Mouse (Mus musculus): ENCODE data around the gene Hist3h2a. TPM values are rescaled to one million over a fixed set of nuclear protein-coding genes. Genes with fewer than 3 reads are reported as not detected.

Hist3h2a gene
- total RNA-seq, 1 experiment, result 161 TPM

- no peak for DNase-seq (ENCODE audit: low read depth, low spot score)
- peak overlapping the region; percentile 81 to 95 for H3K4me3 ChIP-seq (ENCODE audit: insufficient read depth in 1 of 2, low read depth in 1 of 2, low read length in 2 of 2, poor library complexity in 1 of 2, severe bottlenecking in 1 of 2)
- in situ Hi-C loops (cut with MboI; ENCODE audit: low sequenced_read_pairs in 2 of 2, unreplicated experiment in 2 of 2), result no loop called here
- H3K9me3 ChIP-seq (ENCODE audit: control insufficient read depth, insufficient read depth, low read depth, low read length), result no peaks in the 10 kb centered on the region
- TF ChIP-seq HCFC1 (IDR thresholded peaks at IDR 0.05; ENCODE audit: borderline replicate concordance, insufficient read depth, low read length) (no peak), CHD2 (IDR thresholded peaks at IDR 0.05; ENCODE audit: low read depth, low read length) (no peak), MAFK (IDR thresholded peaks at IDR 0.05; ENCODE audit: insufficient read depth, low read depth, low read length) (no peak), ZC3H11A (IDR thresholded peaks at IDR 0.05; ENCODE audit: borderline replicate concordance, low read depth, low read length) (no peak), ZNF384 (IDR thresholded peaks at IDR 0.05; ENCODE audit: low read depth, low read length) (no peak)
- peaks cover 3 to 13% of the 10 kb centered on the region in 2 experiments; a peak in 3 of 4 replicates for H3K4me1 ChIP-seq (ENCODE audit: control insufficient read depth in 2 of 2, insufficient read depth in 2 of 2, low read length in 2 of 2, poor library complexity in 1 of 2)
- peak overlapping the region; percentile 84 for H3K9ac ChIP-seq (ENCODE audit: insufficient read depth, low read depth, low read length, poor library complexity, severe bottlenecking)
- H3K36me3 ChIP-seq (ENCODE audit: control insufficient read depth, insufficient read depth, low read length, poor library complexity, severe bottlenecking), result peaks cover 10% of the 10 kb centered on the region
- no peak overlapping the region for H3K27ac ChIP-seq (ENCODE audit: insufficient read depth, low read depth, low read length, poor library complexity, severe bottlenecking)
Observed at GRCm38 (mm10) chr11:58977607-58978026, 23.1 kb downstream of the Hist3h2a start.

GRCm38 (mm10) chr11:58978027-58978705 lies 23.7 kb downstream of the Hist3h2a start, which contains the start of gene Trim11:
Gene Trim11 (plus strand): TSS chr11:58978093.
- peak within 1 kb of the TSS; percentile 84 for H3K9ac ChIP-seq (ENCODE audit: insufficient read depth, low read depth, low read length, poor library complexity, severe bottlenecking)
- peaks cover 3 to 13% of the 10 kb centered on the region in 2 experiments; a peak in 3 of 4 replicates for H3K4me1 ChIP-seq (ENCODE audit: control insufficient read depth in 2 of 2, insufficient read depth in 2 of 2, low read length in 2 of 2, poor library complexity in 1 of 2)
- no peaks in the 10 kb centered on the region for H3K9me3 ChIP-seq (ENCODE audit: control insufficient read depth, insufficient read depth, low read depth, low read length)
- peak within 1 kb of the TSS; percentile 81 to 95 for H3K4me3 ChIP-seq (ENCODE audit: insufficient read depth in 1 of 2, low read depth in 1 of 2, low read length in 2 of 2, poor library complexity in 1 of 2, severe bottlenecking in 1 of 2)
- in situ Hi-C loops (cut with MboI; ENCODE audit: low sequenced_read_pairs in 2 of 2, unreplicated experiment in 2 of 2), result no loop called here
- peaks cover 13% of the 10 kb centered on the region for H3K36me3 ChIP-seq (ENCODE audit: control insufficient read depth, insufficient read depth, low read length, poor library complexity, severe bottlenecking)
- no peak for DNase-seq (ENCODE audit: low read depth, low spot score)
- TF ChIP-seq ZNF384 (IDR thresholded peaks at IDR 0.05; ENCODE audit: low read depth, low read length) (0 out of 2 replicates have a peak, but pooled peaks have one; percentile 17), HCFC1 (IDR thresholded peaks at IDR 0.05; ENCODE audit: borderline replicate concordance, insufficient read depth, low read length) (no peak)
- H3K27ac ChIP-seq (ENCODE audit: insufficient read depth, low read depth, low read length, poor library complexity, severe bottlenecking), result no peak within 1 kb of the TSS

- peak overlapping the region; percentile 84 for H3K9ac ChIP-seq (ENCODE audit: insufficient read depth, low read depth, low read length, poor library complexity, severe bottlenecking)
- no peak for DNase-seq (ENCODE audit: low read depth, low spot score)
- H3K9me3 ChIP-seq (ENCODE audit: control insufficient read depth, insufficient read depth, low read depth, low read length), result no peaks in the 10 kb centered on the region
- H3K36me3 ChIP-seq (ENCODE audit: control insufficient read depth, insufficient read depth, low read length, poor library complexity, severe bottlenecking), result peaks cover 15% of the 10 kb centered on the region
- H3K4me3 ChIP-seq (ENCODE audit: insufficient read depth in 1 of 2, low read depth in 1 of 2, low read length in 2 of 2, poor library complexity in 1 of 2, severe bottlenecking in 1 of 2), result peak overlapping the region; percentile 81 to 95
- no peak for TF ChIP-seq MAFK (IDR thresholded peaks at IDR 0.05; ENCODE audit: insufficient read depth, low read depth, low read length)
- no peak for TF ChIP-seq CHD2 (IDR thresholded peaks at IDR 0.05; ENCODE audit: low read depth, low read length)
- no peak for TF ChIP-seq ZNF384 (IDR thresholded peaks at IDR 0.05; ENCODE audit: low read depth, low read length)
- no peak for TF ChIP-seq ZC3H11A (IDR thresholded peaks at IDR 0.05; ENCODE audit: borderline replicate concordance, low read depth, low read length)
- TF ChIP-seq HCFC1 (IDR thresholded peaks at IDR 0.05; ENCODE audit: borderline replicate concordance, insufficient read depth, low read length), result no peak
- in situ Hi-C loops (cut with MboI; ENCODE audit: low sequenced_read_pairs in 2 of 2, unreplicated experiment in 2 of 2), result no loop called here
- H3K4me1 ChIP-seq (ENCODE audit: control insufficient read depth in 2 of 2, insufficient read depth in 2 of 2, low read length in 2 of 2, poor library complexity in 1 of 2), result peaks cover 3 to 13% of the 10 kb centered on the region in 2 experiments; a peak in 3 of 4 replicates
- no peak overlapping the region for H3K27ac ChIP-seq (ENCODE audit: insufficient read depth, low read depth, low read length, poor library complexity, severe bottlenecking)
Observed at GRCm38 (mm10) chr11:58978706-58979030, 24.2 kb downstream of the Hist3h2a start.

GRCm38 (mm10) chr11:58979183-58979582 lies 24.7 kb downstream of the Hist3h2a start:
- Histone ChIP-seq H3K36me3 (ENCODE audit: control insufficient read depth, insufficient read depth, low read length, poor library complexity, severe bottlenecking) (peaks cover 18% of the 10 kb centered on the region), H3K4me3 (ENCODE audit: insufficient read depth in 1 of 2, low read depth in 1 of 2, low read length in 2 of 2, poor library complexity in 1 of 2, severe bottlenecking in 1 of 2) (peak overlapping the region; percentile 81 to 95), H3K4me1 (ENCODE audit: control insufficient read depth in 2 of 2, insufficient read depth in 2 of 2, low read length in 2 of 2, poor library complexity in 1 of 2) (peaks cover 3 to 13% of the 10 kb centered on the region in 2 experiments; a peak in 3 of 4 replicates), H3K9ac (ENCODE audit: insufficient read depth, low read depth, low read length, poor library complexity, severe bottlenecking) (peak overlapping the region; percentile 75), H3K27ac (ENCODE audit: insufficient read depth, low read depth, low read length, poor library complexity, severe bottlenecking) (peak overlapping the region; percentile 29; the same call in 1 of the 2 replicates), H3K9me3 (ENCODE audit: control insufficient read depth, insufficient read depth, low read depth, low read length) (no peaks in the 10 kb centered on the region)
- in situ Hi-C loops (cut with MboI; ENCODE audit: low sequenced_read_pairs in 2 of 2, unreplicated experiment in 2 of 2), result no loop called here
- DNase-seq (ENCODE audit: low read depth, low spot score), result no peak
- TF ChIP-seq ZNF384 (IDR thresholded peaks at IDR 0.05; ENCODE audit: low read depth, low read length) (no peak), HCFC1 (IDR thresholded peaks at IDR 0.05; ENCODE audit: borderline replicate concordance, insufficient read depth, low read length) (no peak), ZC3H11A (IDR thresholded peaks at IDR 0.05; ENCODE audit: borderline replicate concordance, low read depth, low read length) (no peak), MAFK (IDR thresholded peaks at IDR 0.05; ENCODE audit: insufficient read depth, low read depth, low read length) (no peak), CHD2 (IDR thresholded peaks at IDR 0.05; ENCODE audit: low read depth, low read length) (no peak)

All from ES-E14 (cell line).